Mouse (Mus musculus): Measurements from ENCODE around the gene Zmiz2. TPM values are rescaled to one million over a fixed set of nuclear protein-coding genes. Genes with fewer than 3 reads are reported as not detected.
A peak's percentile ranks its signal among the peaks of the same experiment; 100 is the strongest.

Zmiz2 gene
- polyA plus RNA-seq, 1 experiment from 2014 or later = 9.9 TPM

GRCm38 (mm10) chr11:6372784-6373183 is 16.1 kb upstream of the Zmiz2 start:
- no peak overlapping the region for H3K4me3 ChIP-seq (replicated peaks; ENCODE audit: low read depth, low read length)
- no peaks in the 10 kb centered on the region for H3K9me3 ChIP-seq (replicated peaks; ENCODE audit: low read length)
- no peaks in the 10 kb centered on the region for H3K27me3 ChIP-seq (ENCODE audit: insufficient read depth, low read length)
- WGBS = 89% methylated on average over 9 of the region's 9 CpGs
- no peak overlapping the region for H3K4me2 ChIP-seq (ENCODE audit: low read length)
- no peaks in the 10 kb centered on the region for H3K4me1 ChIP-seq (replicated peaks; ENCODE audit: insufficient read depth, low read length)
- H3K27ac ChIP-seq = no peak overlapping the region
- no peak overlapping the region for H3K9ac ChIP-seq (ENCODE audit: low read depth, low read length)
- H3K36me3 ChIP-seq (ENCODE audit: insufficient read depth, low read length) = no peaks in the 10 kb centered on the region
- no peak for TF ChIP-seq CTCF (IDR thresholded peaks at IDR 0.05; ENCODE audit: low read depth)
- ATAC-seq (replicated peaks; ENCODE audit: low FRiP score, low read depth) = no peak
- DNase-seq (ENCODE audit: low spot score) = no peak

- no peak overlapping the region for H3K4me2 ChIP-seq (ENCODE audit: low read length)
- H3K4me3 ChIP-seq (replicated peaks; ENCODE audit: low read depth, low read length) = no peak overlapping the region
- 78% methylated on average over 6 of the region's 6 CpGs for WGBS
- H3K27me3 ChIP-seq (ENCODE audit: insufficient read depth, low read length) = no peaks in the 10 kb centered on the region
- H3K9ac ChIP-seq (ENCODE audit: low read depth, low read length) = no peak overlapping the region
- no peaks in the 10 kb centered on the region for H3K9me3 ChIP-seq (replicated peaks; ENCODE audit: low read length)
- no peaks in the 10 kb centered on the region for H3K4me1 ChIP-seq (replicated peaks; ENCODE audit: insufficient read depth, low read length)
- no peak; the same call in 1 of the 2 replicates for ATAC-seq (replicated peaks; ENCODE audit: low FRiP score, low read depth)
- H3K27ac ChIP-seq = no peak overlapping the region
- H3K36me3 ChIP-seq (ENCODE audit: insufficient read depth, low read length) = no peaks in the 10 kb centered on the region
- DNase-seq (ENCODE audit: low spot score) = no peak
- no peak for TF ChIP-seq CTCF (IDR thresholded peaks at IDR 0.05; ENCODE audit: low read depth)
These were observed 8.0 kb upstream of the Zmiz2 start for GRCm38 (mm10) chr11:6380916-6381315.

DNA sequence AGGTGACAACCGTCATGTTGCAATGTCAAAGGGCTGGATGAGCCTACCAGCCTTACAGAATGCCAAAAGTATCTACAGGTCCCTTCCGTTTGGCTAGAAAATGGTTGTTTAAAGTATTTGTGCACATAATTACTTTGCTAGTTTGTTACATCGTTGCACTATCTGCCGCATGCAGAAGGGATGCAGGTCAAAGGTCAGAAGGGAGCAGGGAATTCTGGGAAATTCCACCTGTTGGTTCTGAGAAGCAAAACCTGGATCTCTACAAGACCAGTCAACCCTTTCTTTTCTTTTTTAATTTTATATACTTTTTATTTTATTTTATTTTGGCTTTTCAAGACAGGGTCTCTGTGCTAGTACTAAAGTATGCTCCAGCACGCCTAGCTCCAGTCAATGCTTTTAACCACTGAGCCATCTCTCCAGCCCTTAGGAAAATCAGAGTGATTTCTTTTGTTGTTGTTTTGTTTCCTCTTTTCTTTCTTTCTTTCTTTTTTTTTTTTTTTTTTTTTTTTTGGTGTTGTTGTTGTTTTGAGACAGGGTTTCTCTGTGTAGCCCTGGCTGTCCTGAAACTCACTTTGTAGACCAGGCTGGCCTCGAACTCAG is 648 bp upstream of the Zmiz2 start:
- Histone ChIP-seq H3K36me3 (ENCODE audit: insufficient read depth, low read length) (no peaks in the 10 kb centered on the region), H3K4me2 (ENCODE audit: low read length) (peak overlapping the region; percentile 90; the same call in 1 of the 2 replicates), H3K9me3 (replicated peaks; ENCODE audit: low read length) (no peaks in the 10 kb centered on the region), H3K9ac (ENCODE audit: low read depth, low read length) (no peak overlapping the region; the same call in 1 of the 2 replicates), H3K4me1 (replicated peaks; ENCODE audit: insufficient read depth, low read length) (peaks cover 15% of the 10 kb centered on the region), H3K27me3 (ENCODE audit: insufficient read depth, low read length) (no peaks in the 10 kb centered on the region), H3K4me3 (replicated peaks; ENCODE audit: low read depth, low read length) (no peak overlapping the region), H3K27ac (peak overlapping the region; percentile 97)
- WGBS = 88% methylated on average over 6 of the region's 6 CpGs
- ATAC-seq (replicated peaks; ENCODE audit: low FRiP score, low read depth) (no peak), DNase-seq (ENCODE audit: low spot score) (no peak)
- no peak for TF ChIP-seq CTCF (IDR thresholded peaks at IDR 0.05; ENCODE audit: low read depth)

- peak overlapping the region; percentile 74 for H3K4me3 ChIP-seq (replicated peaks; ENCODE audit: low read depth, low read length)
- peak overlapping the region; percentile 97 for H3K27ac ChIP-seq
- H3K9me3 ChIP-seq (replicated peaks; ENCODE audit: low read length) = no peaks in the 10 kb centered on the region
- H3K36me3 ChIP-seq (ENCODE audit: insufficient read depth, low read length) = 0 out of 2 replicates have a peak, but pooled peaks cover 5% of the 10 kb centered on the region
- peaks cover 15% of the 10 kb centered on the region for H3K4me1 ChIP-seq (replicated peaks; ENCODE audit: insufficient read depth, low read length)
- no peaks in the 10 kb centered on the region for H3K27me3 ChIP-seq (ENCODE audit: insufficient read depth, low read length)
- TF ChIP-seq CTCF (IDR thresholded peaks at IDR 0.05; ENCODE audit: low read depth) = no peak
- WGBS = 2% methylated on average over 25 of the region's 43 CpGs
- peak overlapping the region; percentile 90 for H3K4me2 ChIP-seq (ENCODE audit: low read length)
- no peak; the same call in none of the 2 replicates for ATAC-seq (replicated peaks; ENCODE audit: low FRiP score, low read depth)
- no peak for DNase-seq (ENCODE audit: low spot score)
- H3K9ac ChIP-seq (ENCODE audit: low read depth, low read length) = peak overlapping the region; percentile 89
These were observed 628 bp downstream of the Zmiz2 start for GRCm38 (mm10) chr11:6389483-6389921.

- peak overlapping the region; percentile 74 for H3K4me3 ChIP-seq (replicated peaks; ENCODE audit: low read depth, low read length)
- no peak for TF ChIP-seq CTCF (IDR thresholded peaks at IDR 0.05; ENCODE audit: low read depth)
- H3K36me3 ChIP-seq (ENCODE audit: insufficient read depth, low read length) = 0 out of 2 replicates have a peak, but pooled peaks cover 5% of the 10 kb centered on the region
- H3K4me2 ChIP-seq (ENCODE audit: low read length) = peak overlapping the region; percentile 90
- 75% methylated on average over 8 of the region's 8 CpGs for WGBS
- H3K9ac ChIP-seq (ENCODE audit: low read depth, low read length) = peak overlapping the region; percentile 89; the same call in 1 of the 2 replicates
- no peaks in the 10 kb centered on the region for H3K27me3 ChIP-seq (ENCODE audit: insufficient read depth, low read length)
- no peak overlapping the region for H3K27ac ChIP-seq
- H3K4me1 ChIP-seq (replicated peaks; ENCODE audit: insufficient read depth, low read length) = peaks cover 15% of the 10 kb centered on the region
- H3K9me3 ChIP-seq (replicated peaks; ENCODE audit: low read length) = no peaks in the 10 kb centered on the region
- ATAC-seq (replicated peaks; ENCODE audit: low FRiP score, low read depth) (no peak), DNase-seq (ENCODE audit: low spot score) (no peak)
These were observed 1.6 kb downstream of the Zmiz2 start for GRCm38 (mm10) chr11:6390376-6391053.

DNA sequence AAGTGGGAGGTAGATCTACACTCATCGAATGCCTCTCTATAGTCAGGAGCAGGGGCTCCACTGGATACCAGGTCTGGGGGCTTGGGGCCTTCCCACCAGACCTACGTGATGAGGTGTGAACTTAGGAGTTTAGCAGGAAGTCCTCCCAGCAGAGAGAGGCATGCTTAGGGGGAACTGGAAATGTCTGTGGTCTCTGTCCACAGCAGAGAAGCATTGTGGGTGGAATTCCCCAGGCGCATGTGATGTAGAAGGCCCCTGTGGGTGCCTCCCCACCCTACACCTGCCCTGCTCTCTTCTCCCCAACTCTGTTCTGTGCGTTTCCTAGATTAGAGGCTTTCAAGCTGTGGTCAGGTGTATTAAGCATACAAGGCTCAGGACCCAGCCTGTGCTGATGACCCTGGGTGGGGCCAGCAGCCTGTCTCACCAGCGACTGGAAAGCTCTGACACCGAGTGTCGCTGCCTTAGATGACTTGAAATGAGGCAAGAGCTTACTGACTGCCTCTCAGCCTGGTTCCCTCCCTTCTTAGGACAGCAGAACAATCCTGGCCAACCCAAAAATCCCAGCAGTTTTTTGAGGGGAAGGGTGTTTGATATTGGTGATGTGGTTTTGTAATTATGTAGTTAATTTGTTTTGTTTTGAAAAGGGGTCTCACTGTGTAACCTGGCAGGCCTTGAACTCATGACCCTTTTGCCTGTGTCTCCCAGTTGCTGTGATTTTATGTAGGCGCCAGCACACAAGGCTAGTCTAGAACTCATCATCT is 2.8 kb downstream of the Zmiz2 start:
- Histone ChIP-seq H3K4me3 (replicated peaks; ENCODE audit: low read depth, low read length) (no peak overlapping the region), H3K36me3 (ENCODE audit: insufficient read depth, low read length) (peaks cover 14% of the 10 kb centered on the region; the same call in 1 of the 2 replicates), H3K4me1 (replicated peaks; ENCODE audit: insufficient read depth, low read length) (peaks cover 15% of the 10 kb centered on the region), H3K27ac (no peak overlapping the region), H3K27me3 (ENCODE audit: insufficient read depth, low read length) (no peaks in the 10 kb centered on the region), H3K9ac (ENCODE audit: low read depth, low read length) (no peak overlapping the region), H3K4me2 (ENCODE audit: low read length) (no peak overlapping the region), H3K9me3 (replicated peaks; ENCODE audit: low read length) (no peaks in the 10 kb centered on the region)
- no peak for TF ChIP-seq CTCF (IDR thresholded peaks at IDR 0.05; ENCODE audit: low read depth)
- ATAC-seq (replicated peaks; ENCODE audit: low FRiP score, low read depth) (no peak), DNase-seq (ENCODE audit: low spot score) (no peak)
- WGBS = 85% methylated on average over 8 of the region's 8 CpGs

Data from kidney, postnatal 0 days (tissue).